ENCODE assay signal across 18 mouse cellular contexts in the genomic region with DNA sequence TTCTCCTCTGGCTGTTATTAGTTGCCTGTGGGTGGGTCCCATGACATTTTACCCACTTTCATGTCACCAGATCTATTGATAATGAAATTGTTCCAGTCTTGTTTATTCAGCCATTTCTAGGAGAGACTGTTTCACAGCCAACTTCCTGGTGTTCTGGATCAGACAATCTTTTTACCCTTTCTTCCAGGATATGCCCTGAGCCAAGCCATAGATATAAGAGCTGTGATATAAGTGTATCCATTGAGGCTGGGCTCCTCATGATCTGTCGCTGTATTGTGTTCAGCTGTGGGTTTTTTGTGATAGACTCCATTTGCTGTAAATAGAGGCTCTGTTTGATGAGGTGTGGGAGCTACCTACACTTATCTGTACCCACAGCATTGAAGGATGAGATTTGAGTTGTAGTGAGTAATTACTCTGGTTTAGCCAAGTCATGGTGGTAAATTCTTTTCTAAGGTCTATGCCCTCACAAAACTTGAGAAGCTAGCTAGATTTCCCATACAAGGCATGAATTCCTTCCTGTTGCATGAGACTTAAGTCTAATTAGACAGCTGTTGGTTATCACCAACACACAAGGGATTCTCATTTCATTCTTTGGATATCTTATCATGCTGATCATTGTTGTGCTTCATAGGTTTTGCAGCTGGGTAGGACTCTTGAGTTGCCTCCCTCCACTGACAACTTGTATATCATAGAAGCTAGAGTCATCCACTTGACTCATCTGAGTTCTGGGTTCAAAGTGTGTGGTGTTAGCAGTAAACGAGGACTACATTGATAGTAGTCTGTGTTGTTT.
"Had no signal": no experiment of that assay in that cellular context is flagged by ENCODE, and none has a peak within 500 bp of the region (broad histone marks: within the 10 kb centered on the region; RNA-seq: fewer than 3 reads in every experiment).

No protein-coding gene starts in this region.

- H3K4me3 ChIP-seq: layer of hippocampus, adult 2 months; liver, embryonic 13.5 days; megakaryocyte, embryonic 14.5 days; midbrain, embryonic 10.5 days; midbrain, embryonic 13.5 days; myocyte; neural tube, embryonic 13.5 days had no signal

- DNase-seq: kidney, adult 2 months; kidney, postnatal 25 days; layer of hippocampus, adult 9-11 months; liver, embryonic 13.5 days; lung, postnatal 14 days; retina, postnatal 1 day; right cerebral cortex, postnatal 25 days; thymus, adult 2 months; thymus, postnatal 25 days had no signal

- H3K27me3 ChIP-seq: liver, embryonic 13.5 days; megakaryocyte, embryonic 14.5 days; midbrain, embryonic 13.5 days; neural tube, embryonic 13.5 days had no signal

- H3K4me2 ChIP-seq: liver, embryonic 13.5 days; midbrain, embryonic 13.5 days; neural tube, embryonic 13.5 days had no signal

- H3K9ac ChIP-seq: liver, embryonic 13.5 days; midbrain, embryonic 13.5 days; neural tube, embryonic 13.5 days had no signal

- H3K4me1 ChIP-seq: liver, embryonic 13.5 days; midbrain, embryonic 10.5 days; midbrain, embryonic 13.5 days; neural tube, embryonic 13.5 days had no signal

- ATAC-seq: intestine, postnatal 0 days; midbrain, embryonic 13.5 days; midbrain, embryonic 16.5 days had no signal

- H3K27ac ChIP-seq: kidney, postnatal 0 days; layer of hippocampus, adult 2 months; liver, embryonic 13.5 days; midbrain, embryonic 10.5 days; midbrain, embryonic 13.5 days; neural tube, embryonic 13.5 days had no signal

- H3K9me3 ChIP-seq: liver, embryonic 13.5 days; megakaryocyte, embryonic 14.5 days; midbrain, embryonic 10.5 days; midbrain, embryonic 13.5 days; neural tube, embryonic 13.5 days had no signal

- H3K36me3 ChIP-seq: liver, embryonic 13.5 days; midbrain, embryonic 10.5 days; midbrain, embryonic 13.5 days; neural tube, embryonic 13.5 days had no signal
